Mouse (Mus musculus) intestine, embryonic 14.5 days (tissue): Measurements from ENCODE around the gene Tktl1. TPM values are rescaled to one million over a fixed set of nuclear protein-coding genes. Genes with fewer than 3 reads are reported as not detected.

Experiments
- ATAC-seq: fragments of 200-750 bp; cut with Nextera tagmentation; replicated peaks from 2 replicates; pipeline ENCODE4 v1.8.0; 2017; ENCODE audit warnings: low read depth, moderate number of reproducible peaks, moderate TSS enrichment, moderate library complexity; ENCODE audit not compliant: low FRiP score, low TSS enrichment
- DNase-seq: peaks from one replicate; pipeline ENCODE4 v3.0.0-alpha.2; 2018; ENCODE audit warnings: low spot score
- H3K27ac ChIP-seq: fragments of 300-500 bp; sonication (generic); 2 replicates; pipeline ENCODE4 v1.5.1; 2014; ENCODE audit warnings: low read depth, mild to moderate bottlenecking, control low read depth
- H3K27me3 ChIP-seq: fragments of 300-500 bp; sonication (generic); replicated peaks from 2 replicates; pipeline ENCODE4 v1.6.1; 2014; ENCODE audit warnings: low read length, control low read depth; ENCODE audit not compliant: control insufficient read depth, insufficient read depth
- H3K36me3 ChIP-seq: fragments of 300-500 bp; sonication (generic); 2 replicates; pipeline ENCODE4 v1.6.1; 2014; ENCODE audit warnings: low read length, control low read depth; ENCODE audit not compliant: control insufficient read depth, insufficient read depth
- H3K4me1 ChIP-seq: fragments of 300-500 bp; sonication (generic); replicated peaks from 2 replicates; pipeline ENCODE4 v1.6.1; 2014; ENCODE audit warnings: low read length, control low read depth, mixed read lengths; ENCODE audit not compliant: control insufficient read depth, insufficient read depth
- H3K4me2 ChIP-seq: fragments of 300-500 bp; sonication (generic); 2 replicates; pipeline ENCODE4 v1.6.1; 2014; ENCODE audit warnings: low read length
- H3K4me3 ChIP-seq: fragments of 300-500 bp; sonication (generic); 2 replicates; pipeline ENCODE4 v1.5.1; 2014; ENCODE audit warnings: low read depth, low read length, control low read depth, mixed read lengths
- H3K9ac ChIP-seq: fragments of 300-500 bp; sonication (generic); 2 replicates; pipeline ENCODE4 v1.6.1; 2014; ENCODE audit warnings: mild to moderate bottlenecking, low read length
- H3K9me3 ChIP-seq: fragments of 300-500 bp; sonication (generic); 2 replicates; pipeline ENCODE4 v1.6.1; 2016; ENCODE audit warnings: low read length, control low read depth; ENCODE audit not compliant: control insufficient read depth
- WGBS: fragments of 180-500 bp; shearing (Covaris S2); extraction: QIAGEN DNeasy Blood & Tissue Kit; methylation state at CpG from one replicate; pipeline ENCODE4 v1.1.7; 2014; 5-methylcytosine and 5-hydroxymethylcytosine counted together
- polyA plus RNA-seq: library from polyadenylated mRNA; unstranded; fragments of >200 nt; fragmentation: Nextera tagmentation; extraction: Ambion mirVana; gene quantifications from 2 replicates; pipeline ENCODE4 v1.2.1, GENCODE M21; 2014

The Tktl1 gene
- polyA plus RNA-seq, 1 experiment from 2014 or later = 0.07 TPM

- H3K4me1 ChIP-seq = no peaks in the 10 kb centered on the region
- H3K27me3 ChIP-seq = no peaks in the 10 kb centered on the region
- DNase-seq (peak; percentile 69), ATAC-seq (no peak)
- H3K9ac ChIP-seq = peak within 1 kb of the TSS; percentile 52
- peak within 1 kb of the TSS; percentile 84 for H3K27ac ChIP-seq
- no peaks in the 10 kb centered on the region for H3K36me3 ChIP-seq
- peak within 1 kb of the TSS; percentile 40 for H3K4me3 ChIP-seq
- H3K9me3 ChIP-seq = no peaks in the 10 kb centered on the region
- WGBS = 14% methylated on average over 38 of the region's 38 CpGs
- H3K4me2 ChIP-seq = peak within 1 kb of the TSS; percentile 51
Measured at GRCm38 (mm10) chrX:74249615-74250014, 72.6 kb downstream of the Tktl1 start, which contains the start of gene Flna. Gene Flna, minus strand, starts transcription at chrX:74249820.

- Histone ChIP-seq H3K4me1 (no peaks in the 10 kb centered on the region), H3K36me3 (peaks cover 18% of the 10 kb centered on the region; the same call in 1 of the 2 replicates), H3K9ac (peak within 1 kb of the TSS; percentile 73), H3K27ac (peak within 1 kb of the TSS; percentile 93), H3K27me3 (no peaks in the 10 kb centered on the region), H3K4me2 (peak within 1 kb of the TSS; percentile 62), H3K9me3 (no peaks in the 10 kb centered on the region), H3K4me3 (peak within 1 kb of the TSS; percentile 56)
- WGBS = 17% methylated on average over 39 of the region's 39 CpGs
- ATAC-seq (peak; percentile 98), DNase-seq (peak; percentile 89)
Measured at GRCm38 (mm10) chrX:74254153-74254887, 77.3 kb downstream of the Tktl1 start, which contains the start of gene Emd. Gene Emd, plus strand, starts transcription at chrX:74254687.

DNA sequence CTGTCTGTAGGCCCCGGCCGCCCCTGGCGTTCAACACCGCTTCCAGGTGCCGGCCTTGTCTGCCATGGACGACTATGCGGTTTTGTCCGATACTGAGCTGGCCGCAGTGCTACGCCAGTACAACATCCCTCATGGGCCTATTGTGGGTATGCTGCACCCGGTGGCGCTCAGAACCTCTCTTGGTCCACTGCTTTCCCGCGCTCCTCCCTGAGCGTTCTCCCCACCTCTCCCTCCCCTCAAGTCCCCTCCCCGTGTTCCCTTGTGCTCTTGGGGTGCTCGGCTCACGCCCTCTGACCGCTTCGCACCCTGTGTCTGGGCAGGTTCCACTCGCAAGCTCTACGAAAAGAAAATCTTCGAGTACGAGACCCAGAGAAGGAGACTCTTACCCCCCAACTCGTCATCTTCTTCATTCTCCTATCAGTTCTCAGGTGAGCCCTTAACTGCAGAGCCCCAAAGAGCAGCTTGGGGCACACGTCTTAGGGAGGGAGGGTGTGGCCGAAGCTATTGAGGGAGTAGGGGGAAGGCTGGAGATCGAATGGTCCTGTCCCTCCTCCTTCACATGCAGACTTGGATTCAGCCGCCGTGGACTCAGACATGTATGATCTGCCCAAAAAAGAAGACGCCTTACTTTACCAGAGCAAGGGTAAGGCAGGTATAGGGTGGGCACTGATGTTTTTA lies 78.0 kb downstream of the Tktl1 start:
- ATAC-seq (peak; percentile 22; the same call in 1 of the 2 replicates), DNase-seq (no peak)
- H3K27ac ChIP-seq = peak overlapping the region; percentile 93
- no peaks in the 10 kb centered on the region for H3K27me3 ChIP-seq
- WGBS = 22% methylated on average over 30 of the region's 31 CpGs
- peak overlapping the region; percentile 62 for H3K4me2 ChIP-seq
- H3K9me3 ChIP-seq = no peaks in the 10 kb centered on the region
- H3K4me3 ChIP-seq = peak overlapping the region; percentile 56
- H3K4me1 ChIP-seq = no peaks in the 10 kb centered on the region
- peak overlapping the region; percentile 73 for H3K9ac ChIP-seq
- peaks cover 18% of the 10 kb centered on the region; the same call in 1 of the 2 replicates for H3K36me3 ChIP-seq

GRCm38 (mm10) chrX:74257746-74258145 lies 80.7 kb downstream of the Tktl1 start:
- peaks cover 18% of the 10 kb centered on the region; the same call in 1 of the 2 replicates for H3K36me3 ChIP-seq
- H3K27me3 ChIP-seq = no peaks in the 10 kb centered on the region
- WGBS = 95% methylated on average over 3 of the region's 3 CpGs
- ATAC-seq (no peak), DNase-seq (no peak)
- no peaks in the 10 kb centered on the region for H3K4me1 ChIP-seq
- no peak overlapping the region for H3K27ac ChIP-seq
- H3K4me2 ChIP-seq = no peak overlapping the region
- no peaks in the 10 kb centered on the region for H3K9me3 ChIP-seq
- H3K9ac ChIP-seq = no peak overlapping the region
- no peak overlapping the region for H3K4me3 ChIP-seq

Other genes with a start within 250 kb of the Tktl1 start
- gene Renbp, start 246.4 kb upstream of the Tktl1 start, polyA plus RNA-seq = 59.3 and 63.8 TPM in 2 replicates
- 66.5 and 74.8 TPM in 2 replicates for gene Hcfc1, start 210.9 kb upstream of the Tktl1 start, polyA plus RNA-seq
- 50.8 and 55.8 TPM in 2 replicates for gene Irak1, start 153.3 kb upstream of the Tktl1 start, polyA plus RNA-seq
- not detected in 2 replicates for gene Opn1mw, start 49.8 kb upstream of the Tktl1 start, polyA plus RNA-seq
- 10.5 and 11.2 TPM in 2 replicates for gene Mecp2, start 41.9 kb upstream of the Tktl1 start, polyA plus RNA-seq
- not detected in 2 replicates for gene Tex28, start 9.4 kb upstream of the Tktl1 start, polyA plus RNA-seq
- 495 and 548 TPM in 2 replicates for gene Flna, start 72.6 kb downstream of the Tktl1 start, polyA plus RNA-seq
- gene Emd, start 77.4 kb downstream of the Tktl1 start, polyA plus RNA-seq = 30.4 and 30.7 TPM in 2 replicates
- 990 and 1,020 TPM in 2 replicates for gene Rpl10, start 93.6 kb downstream of the Tktl1 start, polyA plus RNA-seq
- 60.6 and 67.6 TPM in 2 replicates for gene Taz, start 104.7 kb downstream of the Tktl1 start, polyA plus RNA-seq
- 10.1 and 10.6 TPM in 2 replicates for gene Dnase1l1, start 105.1 kb downstream of the Tktl1 start, polyA plus RNA-seq
- gene Atp6ap1, start 119.8 kb downstream of the Tktl1 start, polyA plus RNA-seq = 103 and 107 TPM in 2 replicates
- 165 and 194 TPM in 2 replicates for gene Gdi1, start 127.7 kb downstream of the Tktl1 start, polyA plus RNA-seq
- gene Fam50a, start 135.8 kb downstream of the Tktl1 start, polyA plus RNA-seq = 50.4 and 55.0 TPM in 2 replicates
- 11.9 and 13.1 TPM in 2 replicates for gene Plxna3, start 151.8 kb downstream of the Tktl1 start, polyA plus RNA-seq
- 99.2 and 108 TPM in 2 replicates for gene Lage3, start 176.4 kb downstream of the Tktl1 start, polyA plus RNA-seq
- 74.7 and 79.1 TPM in 2 replicates for gene Ubl4a, start 196.0 kb downstream of the Tktl1 start, polyA plus RNA-seq
- 16.8 and 18.7 TPM in 2 replicates for gene Slc10a3, start 196.1 kb downstream of the Tktl1 start, polyA plus RNA-seq
- 35.6 and 36.7 TPM in 2 replicates for gene Fam3a, start 216.0 kb downstream of the Tktl1 start, polyA plus RNA-seq
- gene Ikbkg, start 216.0 kb downstream of the Tktl1 start, polyA plus RNA-seq = 20.2 TPM in 2 replicates